Mouse (Mus musculus): ENCODE data around the gene Mapt.

Gene Mapt

DNA sequence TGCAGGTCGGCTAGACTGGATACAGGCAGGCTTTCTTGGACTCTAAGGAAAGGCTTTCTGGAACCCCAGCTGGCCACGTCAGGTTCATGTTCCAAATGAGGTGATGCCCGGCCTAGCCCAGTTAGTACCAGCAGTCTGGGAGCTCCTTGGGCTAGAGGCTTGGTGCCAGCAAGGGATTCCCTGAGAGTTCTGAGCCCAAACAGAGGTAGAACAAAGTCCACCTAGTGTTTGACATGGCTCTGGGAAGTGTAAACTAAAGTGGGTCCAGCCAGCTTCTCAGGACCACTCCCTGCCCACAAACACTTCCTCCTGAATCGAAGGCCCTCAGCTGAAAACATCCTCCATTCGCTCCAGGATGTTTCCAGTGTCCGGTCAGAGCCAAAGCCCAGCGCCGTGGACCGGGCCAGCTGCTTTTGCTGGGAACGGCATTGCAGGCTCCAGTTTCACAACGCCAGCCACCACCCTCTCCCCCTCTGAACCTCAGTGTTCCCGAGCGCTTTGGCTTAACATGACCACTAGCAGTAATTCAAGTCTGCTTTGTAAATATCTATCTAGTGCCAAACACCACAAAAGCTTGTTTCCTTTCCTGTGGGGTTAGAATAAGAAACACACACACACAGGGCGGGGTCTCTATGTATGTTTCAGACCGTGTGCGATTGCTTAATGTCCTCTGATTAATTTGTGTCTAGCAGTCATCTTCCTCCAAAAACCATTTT is 85.7 kb downstream of the Mapt start:
- peak; percentile 33 for DNase-seq (ENCODE audit: low read depth)

DNA sequence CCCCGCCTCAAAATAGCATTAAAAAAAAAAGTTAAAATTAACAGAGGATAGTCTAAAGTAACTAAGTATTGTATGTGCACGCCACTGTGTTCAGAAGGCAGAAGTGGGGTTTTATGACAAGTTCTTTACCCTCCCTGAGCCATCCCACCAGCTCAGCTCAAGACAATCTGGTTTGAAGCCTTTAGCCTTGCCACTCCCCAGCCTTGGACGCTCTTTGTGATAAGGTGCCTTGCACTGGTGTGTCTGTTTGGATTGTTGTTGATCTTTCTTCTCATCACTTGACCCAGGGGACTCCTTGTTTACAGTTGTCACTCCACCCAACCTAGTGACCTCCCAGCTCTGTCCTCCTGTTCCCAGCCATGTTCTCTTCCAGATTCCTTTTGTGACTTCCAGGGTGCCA is 86.4 kb downstream of the Mapt start:
- DNase-seq (ENCODE audit: low read depth), result no peak

DNA sequence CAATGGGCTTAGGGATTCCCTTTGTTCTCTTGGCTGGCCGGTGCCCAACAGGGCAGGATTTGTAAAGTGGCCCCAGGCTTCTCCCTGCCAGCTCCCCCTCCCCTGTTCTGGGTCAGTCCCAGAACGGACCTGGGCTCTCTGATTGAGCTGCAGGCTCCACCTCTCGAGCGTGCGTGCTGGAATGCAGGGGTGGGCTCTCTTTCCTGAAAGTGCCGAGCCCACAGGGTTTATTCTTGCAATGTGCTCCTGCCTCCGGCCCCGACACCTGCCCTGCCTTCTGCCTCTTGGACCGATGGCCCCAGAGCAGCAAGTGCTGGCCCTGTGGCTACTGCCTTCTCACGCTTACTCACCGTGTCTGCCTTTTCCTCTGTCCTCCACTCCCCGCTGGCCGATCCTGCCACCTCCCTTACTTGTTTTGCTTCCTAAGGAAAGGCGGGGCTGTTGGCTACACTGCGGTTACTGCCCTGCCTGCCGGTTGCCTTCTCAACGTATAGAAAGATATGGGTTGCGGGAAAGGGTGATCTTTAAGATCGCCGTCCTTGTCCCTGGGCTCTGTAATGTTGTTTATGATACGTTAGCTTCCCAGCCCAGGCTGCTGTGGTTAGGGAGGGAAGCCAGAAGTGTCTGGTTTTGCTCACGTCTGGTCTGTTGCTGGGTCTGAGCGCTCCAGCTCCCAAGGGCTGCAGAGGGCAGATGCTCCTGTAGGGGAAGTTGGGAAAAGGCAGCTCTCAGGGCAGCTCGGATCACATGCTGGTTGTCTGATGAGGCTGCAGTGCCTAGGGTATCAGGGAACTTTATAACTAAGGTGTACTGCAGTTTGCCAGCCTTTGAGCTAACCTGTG is 88.0 kb downstream of the Mapt start:
- DNase-seq (ENCODE audit: low read depth), result peak; percentile 63

DNA sequence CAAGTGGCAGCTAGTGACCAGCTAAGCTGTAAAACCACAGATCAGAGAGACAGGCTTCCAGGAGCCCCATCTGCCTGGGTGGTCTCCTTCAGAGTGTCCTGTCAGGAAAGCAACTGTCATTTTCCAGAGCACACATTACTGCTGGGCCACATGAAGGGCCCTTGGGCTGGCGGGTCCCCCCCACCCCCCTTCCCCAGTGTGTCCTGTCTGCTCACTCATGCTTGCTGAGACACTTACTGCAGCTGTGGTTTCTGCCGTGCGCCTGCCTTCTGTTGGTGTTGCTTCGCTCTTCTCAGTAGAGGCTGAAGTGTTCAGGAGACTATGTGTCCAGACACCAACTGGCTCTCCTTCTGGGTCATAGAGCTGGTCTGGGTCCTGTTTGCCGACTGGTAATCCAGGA is 89.3 kb downstream of the Mapt start:
- DNase-seq (ENCODE audit: low read depth), result no peak

DNA sequence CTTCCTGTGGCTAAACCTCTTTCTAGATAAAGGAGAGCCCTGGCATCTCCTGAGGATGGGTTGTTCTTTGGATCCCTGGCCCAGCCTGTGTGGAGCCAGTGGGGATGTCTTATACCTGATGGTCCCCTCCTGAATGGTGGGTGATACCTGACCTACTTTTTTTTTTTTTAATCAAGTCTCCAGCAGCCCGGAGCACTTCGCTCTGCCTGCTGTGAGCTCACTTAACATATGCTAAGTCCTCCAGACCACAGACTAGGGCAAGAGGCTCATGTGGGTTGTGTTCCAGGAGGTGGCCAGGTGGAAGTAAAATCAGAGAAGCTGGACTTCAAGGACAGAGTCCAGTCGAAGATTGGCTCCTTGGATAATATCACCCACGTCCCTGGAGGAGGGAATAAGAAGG is 91.0 kb downstream of the Mapt start:
- no peak for DNase-seq (ENCODE audit: low read depth)

DNA sequence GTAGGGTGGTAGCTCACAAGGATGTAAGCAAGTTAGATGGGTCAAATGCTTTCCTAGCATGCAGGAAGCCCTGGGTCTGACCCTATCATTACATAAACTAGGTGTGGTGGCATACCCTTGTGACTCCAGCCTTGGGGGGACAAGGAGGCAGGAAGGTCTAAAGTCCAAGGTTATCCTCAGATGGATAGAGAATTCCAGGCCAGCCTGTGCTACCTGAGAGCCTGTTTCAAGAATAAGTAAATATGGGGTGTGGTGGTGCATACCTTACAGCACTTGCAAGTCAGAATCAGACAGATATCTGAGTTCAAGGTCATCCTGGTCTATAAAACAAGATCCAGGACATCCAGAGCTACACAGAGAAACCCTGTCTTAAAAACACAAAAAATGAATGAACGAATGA is 96.3 kb downstream of the Mapt start:
- DNase-seq (ENCODE audit: low read depth), result no peak

DNA sequence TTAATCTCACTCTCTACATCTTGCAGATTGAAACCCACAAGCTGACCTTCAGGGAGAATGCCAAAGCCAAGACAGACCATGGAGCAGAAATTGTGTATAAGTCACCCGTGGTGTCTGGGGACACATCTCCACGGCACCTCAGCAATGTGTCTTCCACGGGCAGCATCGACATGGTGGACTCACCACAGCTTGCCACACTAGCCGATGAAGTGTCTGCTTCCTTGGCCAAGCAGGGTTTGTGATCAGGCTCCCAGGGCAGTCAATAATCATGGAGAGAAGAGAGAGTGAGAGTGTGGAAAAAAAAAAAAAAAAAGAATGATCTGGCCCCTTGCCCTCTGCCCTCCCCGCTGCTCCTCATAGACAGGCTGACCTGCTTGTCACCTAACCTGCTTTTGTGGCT is 96.8 kb downstream of the Mapt start:
- no peak for DNase-seq (ENCODE audit: low read depth)

DNA sequence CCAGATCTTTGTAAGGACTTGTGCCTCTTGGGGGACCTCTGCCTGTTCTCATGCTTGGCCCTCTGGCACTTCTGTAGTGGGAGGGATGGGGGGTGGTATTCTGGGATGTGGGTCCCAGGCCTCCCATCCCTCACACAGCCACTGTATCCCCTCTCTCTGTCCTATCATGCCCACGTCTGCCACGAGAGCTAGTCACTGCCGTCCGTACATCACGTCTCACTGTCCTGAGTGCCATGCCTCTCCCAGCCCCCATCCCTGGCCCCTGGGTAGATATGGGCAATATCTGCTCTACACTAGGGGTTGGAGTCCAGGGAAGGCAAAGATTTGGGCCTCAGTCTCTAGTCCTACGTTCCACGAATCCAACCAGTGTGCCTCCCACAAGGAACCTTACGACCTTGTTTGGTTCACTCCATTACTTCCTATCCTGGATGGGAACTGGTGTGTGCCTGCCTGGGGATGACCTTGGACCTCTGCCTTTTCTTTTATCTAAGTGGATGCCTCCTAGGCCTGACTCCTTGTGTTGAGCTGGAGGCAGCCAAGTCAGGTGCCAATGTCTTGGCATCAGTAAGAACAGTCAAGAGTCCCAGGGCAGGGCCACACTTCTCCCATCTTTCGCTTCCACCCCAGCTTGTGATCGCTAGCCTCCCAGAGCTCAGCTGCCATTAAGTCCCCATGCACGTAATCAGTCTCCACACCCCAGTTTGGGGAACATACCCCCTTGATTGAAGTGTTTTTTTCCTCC is 98.2 kb downstream of the Mapt start:
- no peak for DNase-seq (ENCODE audit: low read depth)

DNA sequence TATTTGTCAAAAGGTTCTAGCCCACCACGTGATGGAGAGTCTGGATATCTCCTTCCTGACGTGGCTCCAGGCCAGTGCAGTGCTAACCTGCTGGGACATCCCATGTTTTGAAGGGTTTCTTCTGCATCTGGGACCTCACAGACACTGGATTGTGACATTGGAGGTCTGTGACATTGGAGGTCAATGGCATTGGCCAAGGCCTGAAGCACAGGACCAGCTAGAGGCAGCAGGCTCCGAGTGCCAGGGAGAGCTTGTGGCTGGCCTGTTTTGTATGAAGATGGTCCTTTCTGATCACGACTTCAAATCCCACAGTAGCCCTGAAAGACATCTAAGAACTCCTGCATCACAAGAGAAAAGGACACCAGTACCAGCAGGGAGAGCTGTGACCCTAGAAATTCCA is 99.0 kb downstream of the Mapt start:
- no peak for DNase-seq (ENCODE audit: low read depth)

DNA sequence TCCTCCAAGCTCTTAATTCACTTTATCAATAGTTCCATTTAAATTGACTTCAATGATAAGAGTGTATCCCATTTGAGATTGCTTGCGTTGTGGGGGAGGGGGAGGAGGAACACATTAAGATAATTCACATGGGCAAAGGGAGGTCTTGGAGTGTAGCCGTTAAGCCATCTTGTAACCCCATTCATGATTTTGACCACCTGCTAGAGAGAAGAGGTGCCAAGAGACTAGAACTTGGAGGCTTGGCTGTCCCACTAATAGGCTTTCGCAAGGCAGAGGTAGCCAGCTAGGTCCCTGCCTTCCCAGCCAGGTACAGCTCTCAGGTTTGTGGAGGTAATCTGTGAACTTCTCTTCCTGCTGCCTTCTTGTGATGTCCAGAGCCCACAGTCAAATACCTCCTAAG is 100.0 kb downstream of the Mapt start:
- no peak for DNase-seq (ENCODE audit: low read depth)

DNA sequence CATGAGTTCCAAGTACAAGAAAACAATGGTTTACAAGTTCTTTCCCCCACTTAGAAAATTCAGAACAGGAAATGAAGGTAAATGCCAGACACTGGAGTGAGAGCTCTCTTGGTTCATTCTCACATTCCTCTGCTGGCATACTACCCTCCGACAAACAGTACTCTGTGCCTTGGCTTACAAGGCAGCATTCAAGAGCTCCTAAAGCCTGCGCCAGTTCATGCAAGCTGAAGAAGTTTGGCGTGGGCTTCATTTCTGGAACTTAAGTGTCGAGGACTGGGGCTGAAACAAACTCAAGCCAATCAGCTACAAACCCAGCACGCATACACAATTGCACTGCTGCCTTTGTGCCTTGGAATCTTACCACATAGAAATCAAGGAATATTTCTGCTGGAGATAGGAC is 100.9 kb downstream of the Mapt start:
- no peak for DNase-seq (ENCODE audit: low read depth)

DNA sequence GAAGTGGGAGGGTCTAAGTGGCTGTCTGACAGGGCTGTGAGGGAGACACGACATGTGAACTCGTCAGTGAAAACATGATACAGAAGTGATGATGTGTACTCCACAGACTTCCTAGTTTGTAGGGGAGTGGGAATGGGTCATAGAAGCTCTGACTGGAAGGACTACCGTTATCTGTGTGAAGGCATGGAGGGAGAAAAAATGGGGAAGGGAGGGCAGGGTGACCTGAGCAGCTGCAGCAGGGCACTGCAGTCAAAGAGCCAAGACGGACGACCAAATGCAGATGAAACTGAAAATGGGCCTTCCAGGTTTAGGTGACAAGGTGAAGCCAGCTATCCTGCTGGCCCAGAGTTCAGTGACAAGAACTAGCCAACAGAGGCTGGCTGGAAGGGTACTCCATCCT is 102.9 kb downstream of the Mapt start:
- no peak for DNase-seq (ENCODE audit: low read depth)

DNA sequence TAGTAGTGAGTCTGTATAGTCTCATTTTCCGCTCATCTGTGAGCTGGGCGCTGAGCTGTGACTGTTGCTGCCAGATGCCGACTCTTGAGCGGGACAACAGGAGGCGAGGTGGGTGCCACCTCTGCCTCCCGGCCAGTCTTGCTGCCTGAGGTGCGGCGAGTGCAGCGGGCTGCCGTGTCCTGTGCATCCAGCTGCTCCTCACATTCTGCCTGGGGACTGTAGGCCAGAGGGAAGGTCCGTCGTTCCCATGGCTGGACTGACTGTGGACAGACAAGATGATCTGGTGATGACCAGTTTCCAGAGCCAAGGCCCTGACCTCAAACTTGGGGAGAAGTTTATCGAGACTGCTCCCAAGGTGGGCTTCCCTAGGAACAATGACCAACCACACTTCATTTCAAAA is 103.8 kb downstream of the Mapt start:
- DNase-seq (ENCODE audit: low read depth), result no peak

DNA sequence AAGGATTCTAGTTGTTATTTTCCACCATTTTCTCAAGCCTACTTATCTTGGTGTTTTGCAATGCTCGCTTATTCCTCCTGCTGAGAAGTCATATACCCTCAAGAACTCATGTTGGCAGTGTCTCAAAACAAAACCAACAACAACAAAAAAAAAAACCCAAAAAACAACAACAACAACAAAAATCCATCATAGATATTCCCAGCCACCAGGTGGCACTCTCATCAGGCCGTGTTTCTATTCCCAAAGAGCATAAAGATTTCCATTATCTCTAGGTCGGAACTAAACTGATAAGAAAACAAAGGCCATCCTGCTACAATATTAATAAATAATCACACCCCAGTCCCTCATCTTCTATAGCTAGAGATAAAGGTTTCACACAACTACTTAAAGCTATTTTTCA is 115.7 kb downstream of the Mapt start:
- peak; percentile 50 for DNase-seq (ENCODE audit: low read depth)

DNA sequence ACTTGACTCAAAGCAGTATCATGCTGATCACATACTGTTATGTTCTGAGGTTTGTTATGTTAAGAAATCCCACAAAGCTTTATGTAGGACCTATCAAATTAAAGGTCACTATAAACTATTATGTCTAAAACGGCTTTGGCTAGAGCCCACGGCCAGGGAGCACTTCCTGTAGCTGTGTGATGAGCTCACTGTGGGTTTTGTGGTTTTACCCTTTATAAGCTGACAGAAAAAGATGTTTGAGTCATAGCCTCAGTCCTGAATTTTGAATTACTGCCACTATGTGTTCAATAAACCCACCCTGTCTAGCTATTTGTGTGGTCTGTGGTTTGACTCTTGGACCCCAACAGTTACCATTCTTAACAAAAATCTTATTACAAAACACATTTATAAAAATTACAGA is 130.6 kb downstream of the Mapt start:
- peak; percentile 81 for DNase-seq (ENCODE audit: low read depth)

DNA sequence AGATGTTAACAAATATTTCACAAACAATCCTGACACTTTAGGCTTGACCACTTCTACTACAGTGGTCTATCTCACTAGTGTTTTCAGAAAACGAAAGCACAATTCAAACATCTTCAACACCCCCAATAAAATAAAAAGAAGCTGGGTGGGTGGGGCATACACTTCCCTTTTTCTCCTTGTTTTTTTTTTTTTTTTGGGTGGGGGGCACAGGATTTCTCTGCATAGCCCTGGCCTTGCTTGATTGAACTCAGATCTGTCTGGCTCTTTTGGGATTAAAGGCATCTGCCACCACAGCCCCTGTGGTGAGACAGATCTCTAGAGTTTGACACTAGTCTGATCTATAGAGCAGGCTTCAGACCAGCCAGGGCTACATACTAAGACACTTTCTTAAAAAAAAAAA is 131.5 kb downstream of the Mapt start:
- no peak for DNase-seq (ENCODE audit: low read depth)

DNA sequence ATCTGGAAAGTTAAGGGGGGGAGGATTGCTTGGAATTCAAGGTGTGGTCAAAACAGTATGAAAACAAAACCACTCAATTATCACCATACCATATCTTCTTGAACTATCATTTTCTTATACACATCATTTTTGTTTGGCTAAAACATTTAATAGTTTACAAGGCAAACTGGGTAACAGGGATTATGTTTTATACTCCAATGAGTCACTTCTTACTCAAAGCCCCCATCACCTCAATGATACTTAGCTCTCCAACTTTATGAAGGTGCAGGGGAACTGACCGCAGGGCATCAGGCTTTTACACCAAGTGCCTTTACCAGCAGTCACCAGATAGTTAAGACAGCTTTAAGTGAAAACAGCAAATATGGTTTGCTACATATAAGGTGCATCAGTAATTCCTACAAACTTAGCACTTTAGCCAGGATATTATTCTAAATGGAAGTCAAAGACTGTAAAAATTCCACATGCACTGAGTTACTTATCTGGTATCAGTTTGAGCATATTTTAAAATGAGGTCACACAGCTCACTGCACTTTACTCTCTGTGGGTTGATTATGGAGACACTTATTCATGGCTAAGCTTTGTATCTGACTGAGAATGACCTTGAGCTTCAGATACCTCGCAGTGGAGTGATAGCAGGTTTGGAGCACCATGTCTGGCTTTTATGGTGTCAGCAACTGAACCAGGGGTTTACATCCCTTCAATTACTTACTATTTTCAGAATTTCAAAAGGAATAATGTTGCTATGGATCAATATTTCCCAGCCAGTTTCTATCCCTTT is 132.8 kb downstream of the Mapt start:
- no peak for DNase-seq (ENCODE audit: low read depth)

DNA sequence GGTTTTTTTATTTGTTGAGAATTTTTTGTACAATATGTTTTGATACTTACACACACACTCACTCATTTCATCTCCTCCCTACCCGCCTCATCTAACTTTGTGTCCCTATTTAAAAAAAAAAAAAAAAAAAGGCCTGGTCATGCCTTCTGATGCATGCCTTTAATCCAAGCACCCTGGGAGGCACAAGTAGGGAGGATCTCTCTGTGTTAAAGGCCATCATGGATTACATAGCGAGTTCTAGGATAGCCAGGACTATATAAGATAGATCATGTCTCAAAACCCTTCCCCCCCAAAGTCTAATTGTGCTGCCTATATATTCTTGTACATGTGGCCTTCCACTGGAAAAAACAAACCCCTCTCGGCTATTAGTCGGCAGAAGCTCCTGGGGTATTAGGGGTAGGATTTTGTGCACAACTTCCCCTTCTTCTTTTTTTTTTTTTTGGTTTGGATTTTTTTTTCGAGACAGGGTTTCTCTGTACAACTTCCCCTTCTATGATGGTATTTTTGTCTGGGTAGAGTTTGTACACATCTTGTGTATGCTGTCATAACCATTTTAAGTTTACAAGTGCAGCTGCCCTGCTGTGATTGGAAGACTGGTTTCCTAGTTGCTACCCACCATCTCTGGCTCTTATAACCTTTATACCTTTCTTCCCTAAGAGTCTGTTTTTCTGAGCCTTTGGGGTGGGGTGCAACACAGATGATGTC is 136.4 kb downstream of the Mapt start:
- DNase-seq (ENCODE audit: low read depth), result no peak

DNA sequence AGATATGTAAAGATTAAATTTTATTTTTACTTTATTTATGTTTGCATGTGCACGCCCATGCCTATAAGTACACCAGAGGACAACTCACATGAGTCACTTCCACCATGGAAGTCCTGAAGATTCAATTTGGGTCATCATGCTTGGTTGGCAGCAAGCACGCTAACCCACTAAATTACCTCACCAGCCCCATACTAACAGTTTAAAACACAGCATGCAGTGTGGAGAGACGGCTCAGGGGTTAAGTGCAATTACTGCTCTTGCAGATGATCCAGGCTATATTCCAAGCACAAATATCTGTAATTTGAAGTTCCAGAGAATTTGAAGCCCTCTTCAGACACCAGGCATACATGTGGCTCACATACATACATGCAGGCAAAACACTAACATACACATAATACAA is 145.1 kb downstream of the Mapt start:
- no peak for DNase-seq (ENCODE audit: low read depth)

DNA sequence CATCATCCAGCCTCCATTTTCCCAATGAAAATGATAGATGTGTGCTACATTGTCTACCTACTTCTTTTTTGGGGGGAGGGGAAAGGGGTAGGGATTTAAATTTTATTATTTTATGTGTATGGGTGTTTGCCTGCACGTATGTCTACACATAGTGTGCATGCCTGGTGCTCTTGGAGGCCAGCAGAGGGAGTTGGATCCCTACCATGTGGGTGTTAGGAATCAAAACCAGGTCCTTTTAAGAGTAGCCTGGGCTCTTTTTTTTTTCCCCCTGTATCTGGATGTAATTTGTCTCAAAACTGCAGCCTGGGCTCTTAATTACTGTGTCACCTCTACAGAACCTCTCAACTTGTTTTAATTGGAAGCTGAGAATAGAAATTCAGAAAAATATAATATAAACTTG is 148.4 kb downstream of the Mapt start:
- peak; percentile 47 for DNase-seq (ENCODE audit: low read depth)

Data from NIH3T3 (cell line).